Mouse (Mus musculus) bone marrow macrophage, adult 2 months (primary cell): ENCODE results near the gene Srek1. TPM values are rescaled to one million over a fixed set of nuclear protein-coding genes. Genes with fewer than 3 reads are reported as not detected.
A peak's percentile ranks its signal among the peaks of the same experiment; 100 is the strongest.

ENCODE experiments used
- H3K27ac ChIP-seq: 2 replicates; pipeline ENCODE4 v1.5.1; 2012; ENCODE audit warnings: low read depth, low read length; ENCODE audit not compliant: insufficient read depth
- H3K4me1 ChIP-seq: 2 replicates; pipeline ENCODE4 v1.6.1; 2012; ENCODE audit warnings: low read length; ENCODE audit not compliant: control insufficient read depth, insufficient read depth
- H3K4me3 ChIP-seq: 2 replicates; pipeline ENCODE4 v1.5.1; 2012; ENCODE audit warnings: mild to moderate bottlenecking, low read length, moderate library complexity; ENCODE audit not compliant: insufficient read depth
- CTCF ChIP-seq: IDR thresholded peaks from 2 replicates; pipeline ENCODE4 v1.5.1; 2012; ENCODE audit warnings: low read depth, mild to moderate bottlenecking, low read length, moderate library complexity
- POLR2A ChIP-seq: IDR thresholded peaks from 2 replicates; pipeline ENCODE4 v1.6.1; 2012; ENCODE audit warnings: mild to moderate bottlenecking, low read depth, low read length, borderline replicate concordance
- polyA plus RNA-seq: library from polyadenylated mRNA; stranded (reverse); fragments of >200 nt; gene quantifications from 2 replicates; pipeline ENCODE4 v1.2.4, GENCODE M21; 2012; ENCODE audit not compliant: missing spikeins, insufficient read depth, insufficient read length

Gene Srek1
- polyA plus RNA-seq, 1 experiment = 95.4 TPM

- Histone ChIP-seq H3K27ac (no peak overlapping the region), H3K4me3 (no peak overlapping the region), H3K4me1 (peaks cover 6% of the 10 kb centered on the region; the same call in 1 of the 2 replicates)
- TF ChIP-seq CTCF (peak; percentile 84), POLR2A (no peak)
Observed at GRCm38 (mm10) chr13:103696164-103696563, 78.2 kb downstream of the Srek1 start.

DNA sequence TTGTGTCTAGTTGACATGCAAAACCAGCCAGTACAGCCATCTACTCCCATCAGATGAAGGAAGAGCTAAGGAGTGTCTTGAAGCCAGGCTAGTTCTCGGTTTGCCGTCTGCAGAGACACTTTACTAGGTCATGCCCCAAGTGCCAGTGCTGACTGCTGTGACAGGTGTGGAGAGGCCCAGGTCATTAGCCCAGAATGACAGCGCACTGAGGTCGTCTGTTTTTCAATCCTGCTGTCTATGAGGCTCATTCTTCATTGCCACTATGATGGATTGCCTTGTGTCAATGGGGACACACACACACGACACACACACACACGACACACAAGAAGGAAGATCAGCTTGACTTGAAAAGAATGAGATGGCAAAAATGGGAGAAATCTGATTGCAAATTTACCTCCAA is 79.0 kb downstream of the Srek1 start:
- Histone ChIP-seq H3K4me1 (peaks cover 6% of the 10 kb centered on the region; the same call in 1 of the 2 replicates), H3K27ac (no peak overlapping the region), H3K4me3 (no peak overlapping the region)
- TF ChIP-seq POLR2A (no peak), CTCF (no peak)

Other genes with a start within 250 kb of the Srek1 start
- gene Erbin, start 145.9 kb upstream of the Srek1 start, polyA plus RNA-seq = 77.5 and 87.0 TPM in 2 replicates